Mouse (Mus musculus): ENCODE measurements around the gene Fxyd3.

- no peak for TF ChIP-seq POLR2A (IDR thresholded peaks at IDR 0.05; ENCODE audit: borderline replicate concordance, low read depth, low read length)
- no peak for TF ChIP-seq CTCF (IDR thresholded peaks at IDR 0.05; ENCODE audit: low read depth, low read length)
Observed at GRCm38 (mm10) chr7:31053882-31054447, 22.5 kb downstream of the Fxyd3 start.

Data from bone marrow macrophage, adult 2 months (primary cell).